Mouse (Mus musculus) neutrophil, adult 83 days (primary cell): ENCODE results near the gene H2-M2. TPM values are rescaled to one million over a fixed set of nuclear protein-coding genes. Genes with fewer than 3 reads are reported as not detected.

ENCODE experiments used
- total RNA-seq, 2 experiments: library from RNA; stranded (reverse); gene quantifications; one replicate each; pipeline ENCODE4 v1.2.4; 2023

Gene H2-M2
- total RNA-seq, result not detected

DNA sequence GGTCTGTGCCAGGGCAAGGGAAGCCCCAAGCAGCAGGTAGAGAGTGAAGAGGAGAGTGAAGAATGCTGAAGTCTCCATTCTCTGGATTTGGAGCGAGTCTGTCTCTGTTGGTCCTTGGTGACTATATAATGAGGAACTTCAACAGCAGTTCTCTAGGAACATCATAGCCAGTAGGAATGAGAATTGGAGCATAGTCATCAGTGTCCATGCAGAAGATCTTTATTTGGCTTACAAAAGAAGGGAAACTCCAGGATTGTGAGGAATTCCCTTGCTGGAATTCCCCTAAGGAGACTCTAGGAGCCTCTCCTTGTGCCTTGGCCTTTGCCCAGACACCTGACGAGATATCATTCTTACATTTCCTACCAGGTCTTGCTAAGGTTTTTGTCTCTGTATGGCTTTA, at the start of gene H2-M2:
Gene H2-M2, minus strand, starts transcription at position 101 of the 400 bp plus-strand sequence.

DNA sequence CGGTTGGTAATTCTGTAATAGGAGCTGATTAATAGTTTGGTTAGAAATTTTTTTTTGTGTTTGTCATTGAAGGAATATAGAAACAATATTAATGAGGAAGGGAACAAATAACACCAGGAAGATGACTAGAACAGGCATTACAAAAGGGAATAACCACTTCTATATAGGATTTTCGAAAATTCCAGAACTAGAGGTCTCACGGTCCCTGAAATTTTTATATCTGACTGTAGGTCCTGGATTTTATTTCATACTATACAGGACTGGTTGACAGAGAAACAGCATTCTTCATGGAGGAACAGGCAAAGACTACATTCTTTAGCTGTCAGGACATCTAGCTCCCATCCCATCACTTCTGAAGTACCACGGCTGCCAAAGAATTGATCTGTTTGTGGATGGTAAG, 24.4 kb upstream of the H2-M2 start, which contains the start of gene Olfr111:
Gene Olfr111, plus strand, starts transcription at position 301 of the 400 bp plus-strand sequence.

GRCm38 (mm10) chr17:37491930-37492518, 8.7 kb upstream of the H2-M2 start, which contains the start of gene Olfr110:
TSS of gene Olfr110 (plus strand) at chr17:37492468.

GRCm38 (mm10) chr17:37458616-37459015, 24.7 kb downstream of the H2-M2 start, which contains the start of gene Olfr109:
TSS of gene Olfr109 (plus strand) at chr17:37458916.

GRCm38 (mm10) chr17:37445180-37445579, 38.2 kb downstream of the H2-M2 start, which contains the start of gene Olfr108:
TSS of gene Olfr108 (plus strand) at chr17:37445480.

Other genes starting within 250 kb of the H2-M2 start
- not detected for gene Olfr97, start 246.2 kb downstream of the H2-M2 start, total RNA-seq
- not detected for gene Olfr98, start 219.8 kb downstream of the H2-M2 start, total RNA-seq
- 1 to 10 TPM; 4.0 to 5.0 TPM for gene H2-M3, start 213.3 kb downstream of the H2-M2 start, total RNA-seq
- not detected for gene Olfr99, start 200.1 kb downstream of the H2-M2 start, total RNA-seq
- gene Olfr101, start 179.2 kb downstream of the H2-M2 start, total RNA-seq, result not detected
- not detected for gene Olfr102, start 166.5 kb downstream of the H2-M2 start, total RNA-seq
- gene Olfr103, start 143.9 kb downstream of the H2-M2 start, total RNA-seq, result not detected
- not detected for gene Olfr104-ps, start 124.0 kb downstream of the H2-M2 start, total RNA-seq
- gene Olfr105-ps, start 104.5 kb downstream of the H2-M2 start, total RNA-seq, result not detected
- not detected for gene Olfr106-ps, start 93.2 kb downstream of the H2-M2 start, total RNA-seq
- gene Olfr107, start 84.3 kb downstream of the H2-M2 start, total RNA-seq, result not detected
- gene Olfr108, start 38.1 kb downstream of the H2-M2 start, total RNA-seq, result not detected
- not detected for gene Olfr109, start 24.6 kb downstream of the H2-M2 start, total RNA-seq
- gene Olfr110, start 8.9 kb upstream of the H2-M2 start, total RNA-seq, result not detected
- not detected for gene Olfr111, start 24.5 kb upstream of the H2-M2 start, total RNA-seq
- not detected for gene Olfr112, start 85.9 kb upstream of the H2-M2 start, total RNA-seq
- gene Olfr113, start 94.1 kb upstream of the H2-M2 start, total RNA-seq, result not detected
- not detected for gene Olfr114, start 109.2 kb upstream of the H2-M2 start, total RNA-seq
- gene Olfr115, start 143.6 kb upstream of the H2-M2 start, total RNA-seq, result not detected
- not detected for gene Olfr116, start 143.6 kb upstream of the H2-M2 start, total RNA-seq
- gene Olfr117, start 180.2 kb upstream of the H2-M2 start, total RNA-seq, result not detected
- gene Olfr118, start 183.4 kb upstream of the H2-M2 start, total RNA-seq, result not detected
- gene Olfr119, start 213.0 kb upstream of the H2-M2 start, total RNA-seq, result not detected
- gene Olfr120, start 238.3 kb upstream of the H2-M2 start, total RNA-seq, result not detected